Mouse (Mus musculus) cerebellum, adult 2 months (tissue): ENCODE data around the gene Sacm1l.

Source experiments
- CTCF ChIP-seq: fragments of 200-500 bp; IDR thresholded peaks from 2 replicates; pipeline ENCODE4 v1.5.1; 2011; ENCODE audit warnings: low read depth, mild to moderate bottlenecking, control low read depth, low read length, moderate library complexity, borderline replicate concordance; ENCODE audit not compliant: insufficient read depth
- POLR2A ChIP-seq: fragments of 200-500 bp; IDR thresholded peaks from 2 replicates; pipeline ENCODE4 v1.6.1; 2011; ENCODE audit warnings: low read length, control low read depth, borderline replicate concordance; ENCODE audit not compliant: insufficient read depth

DNA sequence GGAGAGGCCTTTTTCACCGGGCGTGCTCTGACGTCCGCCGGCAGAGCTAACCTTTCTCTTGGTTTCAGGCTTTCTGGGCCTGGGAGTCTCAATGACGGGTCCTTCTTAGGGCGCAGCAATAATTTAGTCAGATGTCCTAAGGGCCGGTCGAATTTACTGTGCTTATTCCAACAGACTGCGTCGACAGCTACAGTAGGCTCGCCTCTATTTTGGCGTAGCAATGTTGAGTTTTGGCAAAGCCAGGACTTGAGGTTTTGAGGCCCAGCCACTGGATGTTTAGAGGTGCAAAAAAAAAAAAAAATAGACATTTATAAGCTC lies 558 bp downstream of the Sacm1l start:
- TF ChIP-seq POLR2A = no peak
- no peak for TF ChIP-seq CTCF
